Mouse (Mus musculus): ENCODE measurements at regions not wholly inside any gene's neighbourhood (a gene's known extent, or its start where the extent isn't known, plus 50 kb on each side); places are given as distances from the start of the nearest gene placed in this dataset.
A peak's percentile ranks its signal among the peaks of the same experiment; 100 is the strongest.

- DNase-seq (ENCODE audit: low spot score in 2 of 2), result no peak
Observed at GRCm38 (mm10) chr16:68704569-68704968, 1083.9 kb upstream of the Cadm2 start.

DNA sequence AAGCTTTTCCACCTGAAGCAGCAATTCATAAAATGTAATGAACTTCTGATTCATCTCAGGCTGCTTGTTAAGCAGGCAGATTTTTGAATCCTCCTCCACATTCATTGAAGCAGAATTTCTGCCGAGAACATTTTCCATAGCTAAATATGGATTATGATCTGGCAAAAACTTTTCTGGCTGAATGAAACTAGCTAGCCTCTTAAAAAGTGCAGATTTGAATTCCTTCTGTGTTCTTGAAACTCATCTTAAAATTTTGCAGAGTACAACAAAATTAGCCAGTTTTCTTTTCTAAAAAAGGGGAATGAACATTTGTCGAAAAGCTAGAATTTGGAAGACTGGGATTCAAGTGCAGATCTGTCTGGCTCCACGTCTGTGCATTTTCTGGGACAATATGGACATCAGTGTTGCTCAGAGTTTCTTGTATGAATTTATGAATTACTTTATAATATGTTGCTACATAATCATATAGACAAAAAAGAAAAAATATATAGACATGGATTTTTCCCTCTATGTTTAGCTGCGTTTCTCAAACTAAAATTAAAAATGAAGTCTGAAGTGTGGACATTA, 1046.3 kb upstream of the Cadm2 start:
- peak; percentile 8 to 9 for DNase-seq (ENCODE audit: low spot score in 2 of 2)

GRCm38 (mm10) chr16:68658436-68658835, 1037.7 kb upstream of the Cadm2 start:
- no peak for DNase-seq (ENCODE audit: low spot score in 2 of 2)

- no peak for DNase-seq (ENCODE audit: low spot score in 2 of 2)
Observed at GRCm38 (mm10) chr16:68627976-68628375, 1007.3 kb upstream of the Cadm2 start.

DNA sequence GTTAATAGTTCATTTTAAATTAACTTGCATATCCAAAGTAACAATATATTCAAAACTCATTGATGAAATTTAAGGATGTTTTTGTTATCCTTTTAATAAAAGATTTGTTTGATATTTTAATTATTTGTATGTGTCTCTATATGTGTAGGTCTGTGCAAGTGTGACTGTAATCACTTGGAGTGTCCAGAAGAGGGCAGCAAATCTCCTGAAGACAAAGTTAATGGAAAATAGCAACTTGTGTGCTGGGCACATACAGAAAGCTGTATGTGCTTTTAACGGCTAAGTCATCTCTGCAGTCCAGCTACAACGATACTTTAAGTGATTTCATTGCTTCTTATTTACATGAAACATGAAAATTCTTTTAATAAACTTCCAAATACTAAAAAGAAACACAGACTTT, 993.3 kb upstream of the Cadm2 start:
- DNase-seq (ENCODE audit: low spot score in 2 of 2), result no peak
